Mouse (Mus musculus): Measurements from ENCODE around the gene Rnase13. TPM values are rescaled to one million over a fixed set of nuclear protein-coding genes. Genes with fewer than 3 reads are reported as not detected.

Rnase13 gene
- polyA plus RNA-seq, 1 experiment from 2014 or later = not detected

DNA sequence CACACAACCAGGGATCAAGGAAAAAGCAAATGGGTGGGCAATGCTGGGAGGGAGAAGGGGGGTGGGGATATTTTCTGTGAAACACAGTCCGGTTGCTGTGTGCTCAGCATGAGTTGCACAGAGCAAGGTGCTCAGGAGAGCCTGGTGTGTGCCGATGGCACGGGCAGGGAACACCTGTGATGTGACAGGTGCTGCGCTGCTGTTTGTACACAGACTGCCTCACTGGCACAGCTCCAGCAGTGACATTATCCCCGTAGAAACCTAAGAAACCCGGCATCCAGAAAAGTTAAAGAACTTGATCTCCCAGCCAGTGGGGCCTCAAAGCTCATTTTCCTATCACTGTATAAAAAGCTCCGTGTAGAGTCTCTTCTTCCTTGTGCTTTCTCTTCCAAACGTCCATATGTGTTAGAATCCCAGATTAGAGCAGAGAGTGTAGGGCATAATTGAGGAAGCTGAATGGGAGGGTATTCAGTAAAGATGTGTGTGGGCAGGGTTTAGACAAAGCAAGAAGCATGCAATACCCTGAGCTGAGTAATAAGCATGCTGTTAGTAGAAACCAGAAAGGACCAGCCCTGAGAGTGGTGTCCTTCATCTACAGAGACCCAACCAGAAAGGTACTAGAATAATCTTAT is 25.9 kb downstream of the Rnase13 start:
- no peaks in the 10 kb centered on the region for H3K4me1 ChIP-seq (ENCODE audit: insufficient read depth, low read length)
- no peaks in the 10 kb centered on the region for H3K27me3 ChIP-seq (ENCODE audit: insufficient read depth, low read length)
- H3K9me3 ChIP-seq (ENCODE audit: low read length) = no peaks in the 10 kb centered on the region
- H3K4me3 ChIP-seq (ENCODE audit: low read length) = no peak overlapping the region
- 76% methylated on average over 8 of the region's 8 CpGs for WGBS
- H3K36me3 ChIP-seq (ENCODE audit: insufficient read depth, low read length) = peaks cover 8% of the 10 kb centered on the region
- no peak overlapping the region for H3K9ac ChIP-seq (replicated peaks; ENCODE audit: low read length)
- no peak overlapping the region for H3K27ac ChIP-seq (ENCODE audit: low read length)
- no peak for ATAC-seq (ENCODE audit: low FRiP score, low TSS enrichment)
- no peak overlapping the region for H3K4me2 ChIP-seq (replicated peaks; ENCODE audit: low read depth, low read length)

DNA sequence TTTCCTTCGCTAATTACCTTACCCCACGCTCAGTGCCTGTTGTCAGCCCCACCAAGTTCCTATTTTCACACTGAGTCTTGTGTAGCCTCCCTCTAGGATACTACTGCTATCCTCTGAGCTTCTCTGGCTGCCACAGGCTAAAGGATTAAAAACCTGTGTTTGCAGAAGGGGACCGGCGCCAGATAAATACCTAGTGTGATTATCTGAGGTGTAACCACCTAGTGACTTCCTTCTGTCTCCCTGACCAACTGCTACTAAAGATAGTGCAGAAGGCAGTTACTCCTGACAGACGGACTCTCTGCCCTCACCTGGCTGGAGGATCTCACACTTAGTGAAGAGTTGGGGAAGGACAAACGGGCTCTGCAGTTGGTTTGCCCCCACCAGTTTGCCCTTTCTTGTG is 26.6 kb downstream of the Rnase13 start:
- no peaks in the 10 kb centered on the region for H3K9me3 ChIP-seq (ENCODE audit: low read length)
- no peak overlapping the region for H3K4me3 ChIP-seq (ENCODE audit: low read length)
- 83% methylated on average over 6 of the region's 6 CpGs for WGBS
- H3K4me1 ChIP-seq (ENCODE audit: insufficient read depth, low read length) = no peaks in the 10 kb centered on the region
- H3K27ac ChIP-seq (ENCODE audit: low read length) = no peak overlapping the region
- no peak for ATAC-seq (ENCODE audit: low FRiP score, low TSS enrichment)
- no peak overlapping the region for H3K4me2 ChIP-seq (replicated peaks; ENCODE audit: low read depth, low read length)
- no peak overlapping the region for H3K9ac ChIP-seq (replicated peaks; ENCODE audit: low read length)
- no peaks in the 10 kb centered on the region for H3K27me3 ChIP-seq (ENCODE audit: insufficient read depth, low read length)
- H3K36me3 ChIP-seq (ENCODE audit: insufficient read depth, low read length) = peaks cover 15% of the 10 kb centered on the region

GRCm38 (mm10) chr14:51895071-51895470 is 27.5 kb downstream of the Rnase13 start:
- 79% methylated on average over 14 of the region's 14 CpGs for WGBS
- Histone ChIP-seq H3K4me1 (ENCODE audit: insufficient read depth, low read length) (no peaks in the 10 kb centered on the region), H3K4me3 (ENCODE audit: low read length) (no peak overlapping the region), H3K9ac (replicated peaks; ENCODE audit: low read length) (no peak overlapping the region), H3K27me3 (ENCODE audit: insufficient read depth, low read length) (no peaks in the 10 kb centered on the region), H3K27ac (ENCODE audit: low read length) (no peak overlapping the region), H3K36me3 (ENCODE audit: insufficient read depth, low read length) (peaks cover 23% of the 10 kb centered on the region), H3K9me3 (ENCODE audit: low read length) (no peaks in the 10 kb centered on the region), H3K4me2 (replicated peaks; ENCODE audit: low read depth, low read length) (no peak overlapping the region)
- ATAC-seq (ENCODE audit: low FRiP score, low TSS enrichment) = no peak

GRCm38 (mm10) chr14:51893809-51894208 is 28.8 kb downstream of the Rnase13 start:
- H3K27ac ChIP-seq (ENCODE audit: low read length) = no peak overlapping the region
- no peak overlapping the region for H3K4me3 ChIP-seq (ENCODE audit: low read length)
- no peaks in the 10 kb centered on the region for H3K4me1 ChIP-seq (ENCODE audit: insufficient read depth, low read length)
- no peak overlapping the region for H3K9ac ChIP-seq (replicated peaks; ENCODE audit: low read length)
- H3K4me2 ChIP-seq (replicated peaks; ENCODE audit: low read depth, low read length) = no peak overlapping the region
- 64% methylated on average over 3 of the region's 3 CpGs for WGBS
- ATAC-seq (ENCODE audit: low FRiP score, low TSS enrichment) = no peak
- peaks cover 36% of the 10 kb centered on the region for H3K36me3 ChIP-seq (ENCODE audit: insufficient read depth, low read length)
- H3K9me3 ChIP-seq (ENCODE audit: low read length) = no peaks in the 10 kb centered on the region
- H3K27me3 ChIP-seq (ENCODE audit: insufficient read depth, low read length) = no peaks in the 10 kb centered on the region

- H3K27me3 ChIP-seq (ENCODE audit: insufficient read depth, low read length) = no peaks in the 10 kb centered on the region
- no peaks in the 10 kb centered on the region for H3K4me1 ChIP-seq (ENCODE audit: insufficient read depth, low read length)
- WGBS = 34% methylated on average over 10 of the region's 10 CpGs
- H3K4me3 ChIP-seq (ENCODE audit: low read length) = no peak overlapping the region
- peaks cover 40% of the 10 kb centered on the region for H3K36me3 ChIP-seq (ENCODE audit: insufficient read depth, low read length)
- H3K9ac ChIP-seq (replicated peaks; ENCODE audit: low read length) = no peak overlapping the region
- ATAC-seq (ENCODE audit: low FRiP score, low TSS enrichment) = no peak
- no peaks in the 10 kb centered on the region for H3K9me3 ChIP-seq (ENCODE audit: low read length)
- H3K4me2 ChIP-seq (replicated peaks; ENCODE audit: low read depth, low read length) = no peak overlapping the region
- no peak overlapping the region for H3K27ac ChIP-seq (ENCODE audit: low read length)
Observed at GRCm38 (mm10) chr14:51893094-51893794, 29.3 kb downstream of the Rnase13 start.

- H3K4me1 ChIP-seq (ENCODE audit: insufficient read depth, low read length) = no peaks in the 10 kb centered on the region
- H3K9me3 ChIP-seq (ENCODE audit: low read length) = no peaks in the 10 kb centered on the region
- H3K4me2 ChIP-seq (replicated peaks; ENCODE audit: low read depth, low read length) = no peak within 1 kb of the TSS
- H3K9ac ChIP-seq (replicated peaks; ENCODE audit: low read length) = no peak within 1 kb of the TSS
- no peak within 1 kb of the TSS for H3K4me3 ChIP-seq (ENCODE audit: low read length)
- no peaks in the 10 kb centered on the region for H3K27me3 ChIP-seq (ENCODE audit: insufficient read depth, low read length)
- 81% methylated on average over 9 of the region's 9 CpGs for WGBS
- H3K27ac ChIP-seq (ENCODE audit: low read length) = no peak within 1 kb of the TSS
- ATAC-seq (ENCODE audit: low FRiP score, low TSS enrichment) = no peak
- peaks cover 48% of the 10 kb centered on the region for H3K36me3 ChIP-seq (ENCODE audit: insufficient read depth, low read length)
Observed at GRCm38 (mm10) chr14:51892191-51892939, 30.2 kb downstream of the Rnase13 start, which contains the start of gene Slc39a2. TSS of gene Slc39a2 (plus strand) at chr14:51892889.

GRCm38 (mm10) chr14:51889833-51890232 is 32.7 kb downstream of the Rnase13 start:
- ATAC-seq (ENCODE audit: low FRiP score, low TSS enrichment) = no peak
- Histone ChIP-seq H3K27me3 (ENCODE audit: insufficient read depth, low read length) (no peaks in the 10 kb centered on the region), H3K27ac (ENCODE audit: low read length) (no peak overlapping the region), H3K4me3 (ENCODE audit: low read length) (no peak overlapping the region), H3K9ac (replicated peaks; ENCODE audit: low read length) (no peak overlapping the region), H3K36me3 (ENCODE audit: insufficient read depth, low read length) (peaks cover 57% of the 10 kb centered on the region), H3K4me2 (replicated peaks; ENCODE audit: low read depth, low read length) (no peak overlapping the region), H3K4me1 (ENCODE audit: insufficient read depth, low read length) (peaks cover 12% of the 10 kb centered on the region), H3K9me3 (ENCODE audit: low read length) (no peaks in the 10 kb centered on the region)
- 91% methylated on average over 6 of the region's 6 CpGs for WGBS

DNA sequence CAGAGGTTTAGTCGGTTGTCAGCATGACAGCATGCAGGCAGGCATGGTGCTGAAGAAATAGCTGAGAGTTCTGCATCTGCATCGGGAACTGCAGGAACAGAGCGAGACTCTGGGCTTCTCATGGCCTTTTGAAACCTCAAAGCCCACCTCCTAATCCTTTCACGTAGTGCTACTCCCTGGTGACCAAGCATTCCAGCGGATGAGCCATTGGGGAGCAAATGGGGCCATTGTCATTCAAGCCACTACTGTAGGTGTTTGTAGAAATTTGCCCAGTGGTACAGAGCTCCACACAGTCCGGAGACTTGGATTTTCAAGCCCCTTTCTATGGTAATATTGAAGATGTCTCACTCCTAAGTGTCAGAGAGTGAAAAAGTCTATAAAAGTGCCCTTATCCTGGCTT is 36.5 kb downstream of the Rnase13 start:
- ATAC-seq (ENCODE audit: low FRiP score, low TSS enrichment) = no peak
- no peaks in the 10 kb centered on the region for H3K27me3 ChIP-seq (ENCODE audit: insufficient read depth, low read length)
- peak overlapping the region; percentile 86 for H3K4me2 ChIP-seq (replicated peaks; ENCODE audit: low read depth, low read length)
- H3K4me1 ChIP-seq (ENCODE audit: insufficient read depth, low read length) = peaks cover 12% of the 10 kb centered on the region
- peaks cover 43% of the 10 kb centered on the region for H3K36me3 ChIP-seq (ENCODE audit: insufficient read depth, low read length)
- H3K27ac ChIP-seq (ENCODE audit: low read length) = no peak overlapping the region
- no peak overlapping the region for H3K4me3 ChIP-seq (ENCODE audit: low read length)
- H3K9ac ChIP-seq (replicated peaks; ENCODE audit: low read length) = no peak overlapping the region
- H3K9me3 ChIP-seq (ENCODE audit: low read length) = no peaks in the 10 kb centered on the region
- WGBS = 64% methylated on average over 6 of the region's 6 CpGs

- WGBS = under 1% methylated on average over 43 of the region's 43 CpGs
- Histone ChIP-seq H3K9me3 (ENCODE audit: low read length) (no peaks in the 10 kb centered on the region), H3K9ac (replicated peaks; ENCODE audit: low read length) (peak within 1 kb of the TSS; percentile 83), H3K27ac (ENCODE audit: low read length) (peak within 1 kb of the TSS; percentile 84), H3K36me3 (ENCODE audit: insufficient read depth, low read length) (peaks cover 31% of the 10 kb centered on the region), H3K4me3 (ENCODE audit: low read length) (peak within 1 kb of the TSS; percentile 76), H3K4me2 (replicated peaks; ENCODE audit: low read depth, low read length) (peak within 1 kb of the TSS; percentile 86), H3K27me3 (ENCODE audit: insufficient read depth, low read length) (no peaks in the 10 kb centered on the region), H3K4me1 (ENCODE audit: insufficient read depth, low read length) (peaks cover 12% of the 10 kb centered on the region)
- peak; percentile 97 for ATAC-seq (ENCODE audit: low FRiP score, low TSS enrichment)
Observed at GRCm38 (mm10) chr14:51884598-51885331, 37.8 kb downstream of the Rnase13 start, which contains the start of gene Mettl17. TSS of gene Mettl17 (plus strand) at chr14:51884842.
